Mouse (Mus musculus) bone marrow, adult 2 months (tissue): ENCODE data around the gene Atf6b. TPM values are rescaled to one million over a fixed set of nuclear protein-coding genes. Genes with fewer than 3 reads are reported as not detected.

Source experiments
- H3K27ac ChIP-seq: fragments of 200-500 bp; 2 replicates; pipeline ENCODE4 v1.5.1; 2012; ENCODE audit warnings: low read depth, mild to moderate bottlenecking, control low read depth, inconsistent platforms, low read length; ENCODE audit not compliant: control insufficient read depth, poor library complexity, insufficient read depth
- H3K4me1 ChIP-seq: fragments of 200-500 bp; 2 replicates; pipeline ENCODE4 v1.6.1; 2011; ENCODE audit warnings: low read length; ENCODE audit not compliant: control insufficient read depth, insufficient read depth
- H3K4me3 ChIP-seq: fragments of 200-500 bp; replicated peaks from 2 replicates; pipeline ENCODE3; 2011; ENCODE audit warnings: mild to moderate bottlenecking, low read depth, low read length, control low read depth; ENCODE audit not compliant: control insufficient read depth
- CTCF ChIP-seq: fragments of 200-500 bp; IDR thresholded peaks from 2 replicates; pipeline ENCODE4 v1.5.1; 2011; ENCODE audit warnings: low read length, control low read depth; ENCODE audit not compliant: control insufficient read depth, insufficient read depth
- POLR2A ChIP-seq: fragments of 200-500 bp; IDR thresholded peaks from 2 replicates; pipeline ENCODE4 v1.6.1; 2011; ENCODE audit warnings: low read depth, mild to moderate bottlenecking, control low read depth, low read length, borderline replicate concordance; ENCODE audit not compliant: control insufficient read depth
- WGBS: fragments of 180-500 bp; shearing (Covaris S2); methylation state at CpG from one replicate; pipeline ENCODE4 v1.1.7; 2018; 5-methylcytosine and 5-hydroxymethylcytosine counted together
- polyA plus RNA-seq: library from polyadenylated mRNA; stranded (reverse); fragments of >200 nt; gene quantifications from 2 replicates; pipeline ENCODE4 v1.2.4, GENCODE M21; 2011; ENCODE audit warnings: low replicate concordance; ENCODE audit not compliant: missing spikeins, insufficient read depth, insufficient read length

Gene Atf6b
- polyA plus RNA-seq, 1 experiment, result 40.2 TPM

DNA sequence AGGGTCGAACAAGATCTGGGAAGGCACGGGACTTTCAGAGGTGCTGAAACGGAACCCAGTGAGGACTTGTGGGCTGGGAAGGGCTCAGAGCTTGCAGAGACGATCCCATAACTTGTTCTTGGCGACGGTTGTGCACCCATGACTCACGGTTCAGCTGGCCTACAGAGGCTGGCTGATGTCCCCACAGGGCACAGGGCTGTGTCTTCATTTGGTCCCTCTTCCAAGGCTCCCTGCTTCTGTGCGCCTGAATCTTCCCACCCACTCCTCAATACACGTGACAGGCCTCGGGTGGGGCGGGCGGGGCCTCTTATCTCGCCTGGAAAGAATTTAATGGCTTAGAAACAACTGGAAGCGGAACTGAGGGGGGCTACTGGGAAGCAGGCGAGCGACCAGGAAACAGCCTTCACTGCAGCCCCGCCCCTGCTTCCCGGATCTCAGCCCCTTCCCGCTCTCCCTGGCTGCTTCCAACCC is 14.2 kb downstream of the Atf6b start:
- no peaks in the 10 kb centered on the region for H3K4me1 ChIP-seq
- H3K27ac ChIP-seq, result no peak overlapping the region
- H3K4me3 ChIP-seq, result no peak overlapping the region
- TF ChIP-seq CTCF (no peak), POLR2A (no peak)
- WGBS, result 6% methylated on average over 19 of the region's 19 CpGs

DNA sequence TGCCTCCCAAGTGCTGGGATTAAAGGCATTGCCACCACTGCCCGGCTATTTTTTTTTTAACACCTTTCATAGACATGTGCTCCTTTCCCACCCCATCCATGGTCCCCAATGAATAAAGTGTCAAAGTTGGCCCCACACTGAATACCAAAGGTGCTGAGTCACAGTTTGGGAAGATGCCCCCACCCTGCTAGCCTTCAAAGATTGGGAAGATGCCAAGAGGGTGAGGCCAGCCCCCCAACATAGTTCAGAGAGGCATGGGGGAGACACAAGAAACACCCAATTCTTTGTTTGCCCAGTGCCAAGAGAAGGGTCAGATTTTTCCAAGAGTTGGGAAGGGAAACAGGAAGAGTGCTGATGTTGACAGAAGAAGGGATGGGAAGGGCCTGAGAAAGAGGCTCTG is 15.5 kb downstream of the Atf6b start:
- TF ChIP-seq POLR2A (no peak), CTCF (no peak)
- Histone ChIP-seq H3K4me1 (no peaks in the 10 kb centered on the region), H3K27ac (no peak overlapping the region), H3K4me3 (no peak overlapping the region)
- 72% methylated on average over 1 of the region's 1 CpGs for WGBS

DNA sequence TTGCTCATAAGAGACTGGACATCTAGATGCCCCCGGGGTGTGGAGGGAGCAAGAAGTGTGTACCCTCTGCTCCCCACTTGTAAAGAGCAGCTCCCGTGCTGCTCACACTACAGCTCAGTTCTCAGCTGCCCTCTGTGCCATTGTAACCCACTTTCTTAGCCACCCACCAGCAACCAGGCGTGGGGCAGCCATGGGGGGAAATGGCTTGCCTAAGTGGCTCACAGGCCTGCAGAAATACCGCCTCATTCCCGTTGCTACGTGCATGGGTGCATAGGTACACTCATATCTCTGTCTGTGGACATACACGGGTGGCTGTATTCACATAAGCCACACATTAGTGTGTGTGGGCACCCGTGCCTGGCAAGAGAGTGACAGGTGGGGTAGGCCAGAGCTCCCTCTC is 16.0 kb downstream of the Atf6b start:
- 71% methylated on average over 8 of the region's 8 CpGs for WGBS
- H3K27ac ChIP-seq, result no peak overlapping the region
- H3K4me3 ChIP-seq, result no peak overlapping the region
- TF ChIP-seq CTCF (no peak), POLR2A (no peak)
- H3K4me1 ChIP-seq, result no peaks in the 10 kb centered on the region

DNA sequence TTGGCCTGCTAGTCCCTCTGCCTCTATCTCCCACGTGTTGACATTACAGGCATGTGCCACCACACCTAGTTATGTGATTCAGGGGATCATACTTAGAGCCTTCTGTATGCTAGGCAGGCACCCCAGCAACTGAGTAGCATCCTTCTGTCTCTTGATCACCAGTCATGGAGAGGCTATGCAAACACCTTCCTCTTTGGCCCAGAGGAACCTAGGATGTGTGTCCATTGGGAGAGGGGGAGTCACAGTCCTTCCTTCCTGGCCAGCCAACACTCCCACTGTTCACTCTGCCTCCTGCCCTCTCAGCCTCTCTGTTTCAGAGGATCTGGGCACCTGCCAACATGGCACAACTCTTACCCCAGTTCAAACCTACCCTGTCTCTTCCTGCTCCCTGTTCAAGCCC is 16.6 kb downstream of the Atf6b start:
- WGBS, result 43% methylated on average over 1 of the region's 1 CpGs
- TF ChIP-seq POLR2A, result no peak
- TF ChIP-seq CTCF, result no peak
- no peak overlapping the region for H3K4me3 ChIP-seq

DNA sequence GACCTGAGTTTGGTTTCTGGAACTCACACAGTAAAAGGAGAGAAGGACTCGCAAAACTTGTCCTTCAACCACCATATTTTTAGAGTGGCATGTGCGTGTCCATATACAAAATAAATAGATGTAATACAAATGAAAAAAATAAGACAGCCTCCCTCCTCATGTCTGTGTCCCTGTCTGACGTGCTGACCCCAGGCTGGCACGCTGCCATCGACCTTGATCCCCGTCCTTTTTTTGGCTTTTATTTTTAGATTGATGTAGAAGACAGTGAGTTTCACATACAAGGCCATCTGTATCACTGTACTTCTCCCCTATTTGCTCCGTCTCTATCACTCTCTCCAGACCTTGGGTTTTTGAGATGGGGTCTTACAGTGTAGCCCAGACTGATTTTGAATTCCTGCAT is 17.5 kb downstream of the Atf6b start:
- 61% methylated on average over 7 of the region's 7 CpGs for WGBS
- H3K27ac ChIP-seq, result no peak overlapping the region
- no peak for TF ChIP-seq POLR2A

More for the DNA sequence above, 16.6 kb downstream of the Atf6b start:
- Histone ChIP-seq H3K27ac (no peak overlapping the region), H3K4me1 (no peaks in the 10 kb centered on the region)

DNA sequence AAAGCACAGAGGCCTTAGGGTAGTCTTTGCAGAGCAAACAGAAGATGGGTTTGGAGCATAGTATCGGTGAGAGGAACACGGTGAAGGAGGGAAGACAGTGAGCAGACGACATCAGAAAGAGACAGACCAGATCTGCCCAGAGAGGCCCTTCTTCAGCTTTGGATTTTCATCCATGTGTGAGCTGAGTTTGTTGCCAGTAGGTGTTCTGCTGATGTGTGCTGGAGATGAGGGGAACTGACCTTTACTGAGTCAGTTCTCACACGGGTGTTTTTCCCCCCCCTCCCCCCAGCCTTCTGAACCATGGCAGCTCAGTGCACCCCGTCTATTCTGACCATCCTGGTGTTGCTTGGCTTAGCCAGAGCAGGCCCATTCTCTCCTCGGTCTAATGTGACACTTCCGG is 23.3 kb downstream of the Atf6b start, which contains the start of gene Tnxb:
Gene Tnxb, plus strand, starts transcription at position 301 of the 400 bp plus-strand sequence.
- TF ChIP-seq POLR2A (no peak), CTCF (no peak)
- no peaks in the 10 kb centered on the region for H3K4me1 ChIP-seq
- H3K27ac ChIP-seq, result no peak within 1 kb of the TSS
- H3K4me3 ChIP-seq, result no peak within 1 kb of the TSS
- 55% methylated on average over 7 of the region's 7 CpGs for WGBS

More for the DNA sequence above, 17.5 kb downstream of the Atf6b start:
- H3K4me3 ChIP-seq, result no peak overlapping the region
- H3K4me1 ChIP-seq, result no peaks in the 10 kb centered on the region

DNA sequence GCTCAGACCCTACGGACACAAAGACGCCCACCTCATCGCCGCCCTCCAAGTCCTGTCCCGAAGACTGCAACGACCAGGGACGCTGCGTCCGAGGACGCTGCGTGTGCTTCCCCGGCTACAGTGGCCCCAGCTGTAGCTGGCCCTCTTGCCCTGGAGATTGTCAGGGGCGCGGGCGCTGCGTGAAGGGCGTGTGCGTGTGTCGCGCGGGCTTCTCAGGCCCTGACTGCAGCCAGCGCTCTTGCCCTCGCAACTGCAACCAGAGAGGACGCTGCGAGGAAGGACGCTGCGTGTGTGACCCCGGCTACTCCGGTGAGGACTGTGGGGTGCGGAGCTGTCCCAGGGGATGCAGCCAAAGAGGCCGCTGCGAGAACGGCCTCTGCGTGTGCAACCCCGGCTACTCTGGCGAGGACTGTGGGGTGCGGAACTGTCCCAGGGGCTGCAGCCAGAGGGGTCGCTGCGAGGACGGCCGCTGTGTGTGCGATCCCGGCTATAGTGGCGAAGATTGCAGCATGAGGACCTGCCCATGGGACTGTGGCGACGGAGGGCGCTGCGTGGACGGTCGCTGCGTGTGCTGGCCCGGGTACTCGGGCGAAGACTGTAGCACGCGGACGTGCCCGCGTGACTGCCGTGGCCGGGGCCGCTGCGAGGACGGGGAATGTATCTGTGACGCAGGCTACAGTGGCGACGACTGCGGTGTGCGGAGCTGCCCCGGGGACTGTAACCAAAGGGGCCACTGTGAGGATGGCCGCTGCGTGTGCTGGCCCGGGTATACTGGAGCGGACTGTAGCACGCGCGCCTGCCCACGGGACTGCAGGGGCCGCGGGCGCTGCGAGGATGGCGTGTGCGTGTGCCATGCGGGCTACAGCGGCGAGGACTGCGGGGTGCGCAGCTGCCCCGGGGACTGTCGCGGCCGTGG is 24.5 kb downstream of the Atf6b start:
- Histone ChIP-seq H3K4me1 (no peaks in the 10 kb centered on the region), H3K27ac (no peak overlapping the region), H3K4me3 (no peak overlapping the region)
- TF ChIP-seq POLR2A (no peak), CTCF (no peak)
- 18% methylated on average over 93 of the region's 93 CpGs for WGBS

DNA sequence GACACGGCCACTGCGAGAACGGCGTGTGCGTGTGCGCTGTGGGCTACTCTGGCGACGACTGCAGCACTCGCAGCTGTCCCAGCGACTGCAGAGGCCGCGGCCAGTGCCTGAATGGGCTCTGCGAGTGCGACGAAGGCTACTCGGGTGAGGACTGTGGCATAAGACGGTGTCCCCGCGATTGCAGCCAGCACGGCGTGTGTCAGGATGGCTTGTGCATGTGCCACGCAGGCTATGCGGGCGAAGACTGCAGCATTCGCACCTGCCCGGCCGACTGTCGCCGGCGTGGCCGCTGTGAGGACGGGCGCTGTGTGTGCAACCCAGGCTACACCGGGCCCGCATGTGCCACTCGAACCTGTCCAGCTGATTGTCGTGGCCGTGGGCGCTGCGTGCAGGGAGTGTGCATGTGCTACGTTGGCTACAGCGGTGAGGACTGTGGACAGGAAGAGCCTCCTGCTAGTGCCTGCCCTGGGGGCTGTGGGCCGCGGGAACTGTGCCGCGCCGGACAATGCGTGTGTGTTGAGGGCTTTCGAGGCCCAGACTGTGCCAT is 25.4 kb downstream of the Atf6b start:
- Histone ChIP-seq H3K4me1 (no peaks in the 10 kb centered on the region), H3K27ac (no peak overlapping the region), H3K4me3 (no peak overlapping the region)
- TF ChIP-seq POLR2A, result no peak
- no peak for TF ChIP-seq CTCF
- 35% methylated on average over 49 of the region's 49 CpGs for WGBS

DNA sequence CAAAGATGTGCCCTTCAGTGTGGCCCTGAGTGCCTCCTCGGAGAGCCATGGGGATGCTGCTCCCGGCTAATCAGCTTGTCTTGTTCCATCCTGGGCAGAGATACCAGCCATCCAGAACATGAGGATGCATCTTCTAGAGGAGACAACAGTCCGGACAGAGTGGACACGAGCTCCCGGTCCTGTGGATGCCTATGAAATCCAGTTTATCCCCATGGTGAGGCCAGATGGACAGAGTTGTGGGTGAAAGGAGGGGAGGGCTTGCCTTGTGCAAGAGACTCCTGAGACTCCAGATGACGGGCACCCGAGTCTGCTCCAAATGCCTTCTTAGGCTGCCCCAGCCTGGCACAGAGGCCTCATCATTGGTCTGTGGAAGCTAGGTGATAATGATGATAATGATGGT is 26.2 kb downstream of the Atf6b start:
- 76% methylated on average over 7 of the region's 7 CpGs for WGBS
- TF ChIP-seq CTCF (no peak), POLR2A (no peak)
- Histone ChIP-seq H3K4me3 (no peak overlapping the region), H3K27ac (no peak overlapping the region), H3K4me1 (no peaks in the 10 kb centered on the region)
